Mouse (Mus musculus): ENCODE data around the gene Sel1l.

- TF ChIP-seq POLR2A (IDR thresholded peaks at IDR 0.05; ENCODE audit: insufficient read depth, low read depth, low read length), result no peak
- TF ChIP-seq CTCF (IDR thresholded peaks at IDR 0.05), result no peak
- no peak for TF ChIP-seq EP300 (IDR thresholded peaks at IDR 0.05; ENCODE audit: insufficient read depth, low read depth, low read length)
Measured at GRCm38 (mm10) chr12:91798720-91799378, 50.1 kb downstream of the Sel1l start.

Measured in heart, adult 2 months (tissue).